Comparison of ENCODE assay signal across 9 mouse cellular contexts in genomic region chr3:25903140-25903809, GRCm38 (mm10).
A peak's percentile ranks its signal among the peaks of the same experiment; 100 is the strongest.
DNase-seq lines count a peak whose midpoint lies in the region; ATAC-seq lines count a peak whose summit lies in the region.
"Had no signal": no experiment of that assay in that cellular context is flagged by ENCODE, and none has a peak within 500 bp of the region (broad histone marks: within the 10 kb centered on the region; RNA-seq: fewer than 3 reads in every experiment).

No protein-coding gene starts in this region.

- WGBS in forebrain, embryonic 14.5 days = 61% methylated on average over 11 of the region's 11 CpGs
- WGBS in forebrain, embryonic 11.5 days = 87% methylated on average over 11 of the region's 11 CpGs

- peak overlapping the region; percentile 55 for H3K27ac ChIP-seq in forebrain, embryonic 14.5 days (ENCODE audit: low read depth, low read length)
- H3K27ac ChIP-seq in forebrain, embryonic 11.5 days (ENCODE audit: low read depth, low read length) = no peak overlapping the region

- H3K9me3 ChIP-seq in forebrain, embryonic 14.5 days (replicated peaks; ENCODE audit: control insufficient read depth, low read length) = 0 out of 2 replicates have a peak, but pooled peaks cover 4% of the 10 kb centered on the region
- H3K9me3 ChIP-seq in forebrain, embryonic 11.5 days (ENCODE audit: control insufficient read depth, low read length) = peaks cover 2% of the 10 kb centered on the region; the same call in 1 of the 2 replicates

- no peak overlapping the region for H3K9ac ChIP-seq in forebrain, embryonic 14.5 days (ENCODE audit: low read length)
- no peak overlapping the region for H3K9ac ChIP-seq in forebrain, embryonic 11.5 days (ENCODE audit: low read length)

- H3K4me2 ChIP-seq in forebrain, embryonic 14.5 days (ENCODE audit: low read length) = no peak overlapping the region
- H3K4me2 ChIP-seq in forebrain, embryonic 11.5 days (ENCODE audit: low read depth, low read length, severe bottlenecking) = no peak overlapping the region

- peak; percentile 77 for DNase-seq in forebrain, embryonic 14.5 days (ENCODE audit: low spot score)
- no peak for DNase-seq in forebrain, embryonic 11.5 days (ENCODE audit: low spot score)
- DNase-seq in cerebellum, postnatal 25 days = peak; percentile 86 to 91
- peak; percentile 61 to 79 for DNase-seq in layer of hippocampus, postnatal 10 days (ENCODE audit: low spot score in 2 of 2)
- peak; percentile 84 to 87 for DNase-seq in right cerebral cortex, postnatal 10 days (ENCODE audit: low spot score in 2 of 2)
- DNase-seq in kidney, adult 8-10 months = no peak
- DNase-seq in heart, adult 11 months = no peak
- DNase-seq in heart, adult 9 months (ENCODE audit: low spot score in 2 of 2) = no peak

- H3K36me3 ChIP-seq in forebrain, embryonic 14.5 days (ENCODE audit: control insufficient read depth, insufficient read depth, low read length) = no peaks in the 10 kb centered on the region
- H3K36me3 ChIP-seq in forebrain, embryonic 11.5 days (ENCODE audit: control insufficient read depth, insufficient read depth, low read length) = no peaks in the 10 kb centered on the region

- no peaks in the 10 kb centered on the region for H3K27me3 ChIP-seq in forebrain, embryonic 14.5 days (replicated peaks; ENCODE audit: control insufficient read depth, insufficient read depth, low read length)
- no peaks in the 10 kb centered on the region for H3K27me3 ChIP-seq in forebrain, embryonic 11.5 days (ENCODE audit: control insufficient read depth, insufficient read depth, low read length)

- H3K4me1 ChIP-seq in forebrain, embryonic 14.5 days (ENCODE audit: control insufficient read depth, insufficient read depth, low read length) = no peaks in the 10 kb centered on the region
- H3K4me1 ChIP-seq in forebrain, embryonic 11.5 days (replicated peaks; ENCODE audit: control insufficient read depth, insufficient read depth, low read length) = no peaks in the 10 kb centered on the region

- ATAC-seq in forebrain, embryonic 14.5 days = peak; percentile 83
- ATAC-seq in forebrain, embryonic 11.5 days (replicated peaks; ENCODE audit: low FRiP score) = no peak
- ATAC-seq: inflammation-experienced regulatory T-cells, adult 6 months had no signal

- no peak overlapping the region for H3K4me3 ChIP-seq in forebrain, embryonic 14.5 days (ENCODE audit: low read depth, low read length)
- H3K4me3 ChIP-seq in forebrain, embryonic 11.5 days (ENCODE audit: low read depth, low read length) = no peak overlapping the region

Comparison
In these comparisons a context has a peak if more than half of its experiments do, and no peak if none do; other contexts are left out.
1. DNase-seq: peak in forebrain, embryonic 14.5 days (single experiment), cerebellum, postnatal 25 days (2 of 2), layer of hippocampus, postnatal 10 days (2 of 2) and right cerebral cortex, postnatal 10 days (2 of 2); none in forebrain, embryonic 11.5 days (single experiment), kidney, adult 8-10 months (0 of 2), heart, adult 11 months (single experiment) and heart, adult 9 months (0 of 2).